Mouse (Mus musculus) cerebellum, adult 11 months (tissue): ENCODE measurements around the gene Knstrn.

Source experiments
- DNase-seq: peaks from one replicate; pipeline ENCODE4 v3.0.0; 2022

Knstrn gene

DNA sequence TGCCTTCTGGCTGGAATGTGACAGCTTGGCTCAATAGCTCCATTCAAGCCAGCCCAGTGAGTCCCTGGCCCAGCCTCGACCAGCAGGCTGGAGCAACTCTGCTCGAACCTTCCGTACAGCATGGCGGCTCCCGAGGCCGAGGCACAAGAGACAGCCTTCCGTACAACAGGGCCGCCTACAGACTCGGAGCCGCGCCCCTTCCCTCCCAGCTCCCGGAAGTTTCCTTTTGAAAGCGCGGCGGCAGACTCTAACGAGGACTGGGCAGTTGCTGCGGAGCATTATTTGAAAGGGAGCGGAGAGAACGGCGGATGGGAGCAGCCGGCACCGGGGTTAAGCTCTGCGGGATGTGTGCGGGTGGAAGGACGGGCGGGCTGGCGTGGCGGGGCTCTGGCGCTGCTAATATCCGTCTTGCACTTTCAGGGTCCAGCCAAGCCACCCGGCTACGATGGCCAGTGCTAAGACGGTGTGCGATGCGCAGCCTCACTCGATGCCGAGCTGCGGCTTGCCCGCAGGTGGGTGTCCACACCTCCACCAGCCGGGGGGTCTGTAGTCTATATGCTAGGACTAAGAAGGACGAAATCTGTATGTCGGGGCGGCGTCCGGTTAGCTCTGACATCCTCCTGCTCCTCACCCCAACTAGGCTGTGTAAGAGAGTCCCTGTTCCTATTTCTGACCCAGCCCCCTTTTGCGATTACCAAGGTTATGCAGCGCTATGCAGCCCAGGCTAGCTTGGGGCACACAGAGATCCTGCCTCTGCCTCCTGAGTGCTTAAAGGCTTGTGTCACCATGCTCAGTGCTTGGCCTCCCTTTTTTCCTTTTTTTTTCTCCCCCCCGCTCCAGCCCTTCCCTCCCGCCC, at the start of gene Knstrn:
Gene Knstrn (plus strand): TSS at position 23 of the 856 bp plus-strand sequence.
- peak; percentile 84 for DNase-seq

DNA sequence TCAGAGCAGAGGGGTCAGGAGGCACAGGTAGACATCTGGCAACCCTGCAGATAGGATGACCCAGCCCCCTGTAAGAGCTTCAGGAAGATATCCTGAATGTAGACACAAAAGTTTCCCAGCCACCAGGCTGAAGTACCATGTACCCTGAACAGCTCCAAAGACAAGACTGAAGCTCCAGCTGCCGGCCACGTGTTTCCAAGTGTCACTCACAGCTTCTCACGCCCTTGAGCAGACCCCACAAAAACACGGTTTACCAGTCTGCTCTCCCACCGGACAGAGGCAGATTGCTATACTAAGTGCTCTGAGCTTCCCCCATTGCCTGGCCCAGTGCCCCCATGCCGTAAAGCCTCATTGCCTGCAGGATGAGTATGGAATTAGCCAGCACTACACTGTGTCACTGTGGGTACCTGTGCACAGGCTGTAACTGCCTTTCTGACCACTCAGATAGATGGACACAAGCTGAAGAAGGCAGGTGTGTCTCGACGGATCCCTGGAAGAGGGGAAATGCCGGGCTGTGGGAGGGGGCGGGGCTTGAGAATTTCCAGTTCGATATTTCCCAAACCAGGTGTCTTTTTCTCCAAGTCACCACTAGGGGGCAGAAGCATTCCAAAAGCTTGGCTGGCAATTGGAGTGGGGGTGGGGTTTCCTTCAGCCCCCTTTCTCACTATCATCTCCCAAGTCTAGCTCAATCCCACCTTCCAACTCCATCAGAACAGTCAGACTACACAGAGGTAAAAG, 49.5 kb upstream of the Knstrn start:
- DNase-seq, result peak; percentile 65

DNA sequence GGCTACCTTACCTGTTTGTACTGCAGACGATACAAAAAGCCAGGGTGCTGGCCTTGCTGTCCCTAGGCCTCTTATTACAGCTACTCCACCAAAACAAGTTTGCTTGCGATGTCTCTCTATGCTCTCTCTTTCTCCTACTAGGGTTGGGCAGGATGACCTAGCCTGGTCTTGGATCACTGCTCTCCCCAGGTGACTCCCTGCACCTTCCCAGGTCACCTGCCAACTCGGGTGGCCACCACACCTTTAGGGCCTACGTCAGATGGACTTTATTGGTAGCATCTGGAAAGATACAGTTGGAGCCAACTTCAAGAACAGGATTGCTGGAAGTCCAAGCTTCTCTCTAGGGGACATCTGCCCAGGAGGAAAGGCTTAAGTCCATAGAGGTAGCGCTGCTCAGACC, 48.9 kb upstream of the Knstrn start:
- DNase-seq, result no peak

DNA sequence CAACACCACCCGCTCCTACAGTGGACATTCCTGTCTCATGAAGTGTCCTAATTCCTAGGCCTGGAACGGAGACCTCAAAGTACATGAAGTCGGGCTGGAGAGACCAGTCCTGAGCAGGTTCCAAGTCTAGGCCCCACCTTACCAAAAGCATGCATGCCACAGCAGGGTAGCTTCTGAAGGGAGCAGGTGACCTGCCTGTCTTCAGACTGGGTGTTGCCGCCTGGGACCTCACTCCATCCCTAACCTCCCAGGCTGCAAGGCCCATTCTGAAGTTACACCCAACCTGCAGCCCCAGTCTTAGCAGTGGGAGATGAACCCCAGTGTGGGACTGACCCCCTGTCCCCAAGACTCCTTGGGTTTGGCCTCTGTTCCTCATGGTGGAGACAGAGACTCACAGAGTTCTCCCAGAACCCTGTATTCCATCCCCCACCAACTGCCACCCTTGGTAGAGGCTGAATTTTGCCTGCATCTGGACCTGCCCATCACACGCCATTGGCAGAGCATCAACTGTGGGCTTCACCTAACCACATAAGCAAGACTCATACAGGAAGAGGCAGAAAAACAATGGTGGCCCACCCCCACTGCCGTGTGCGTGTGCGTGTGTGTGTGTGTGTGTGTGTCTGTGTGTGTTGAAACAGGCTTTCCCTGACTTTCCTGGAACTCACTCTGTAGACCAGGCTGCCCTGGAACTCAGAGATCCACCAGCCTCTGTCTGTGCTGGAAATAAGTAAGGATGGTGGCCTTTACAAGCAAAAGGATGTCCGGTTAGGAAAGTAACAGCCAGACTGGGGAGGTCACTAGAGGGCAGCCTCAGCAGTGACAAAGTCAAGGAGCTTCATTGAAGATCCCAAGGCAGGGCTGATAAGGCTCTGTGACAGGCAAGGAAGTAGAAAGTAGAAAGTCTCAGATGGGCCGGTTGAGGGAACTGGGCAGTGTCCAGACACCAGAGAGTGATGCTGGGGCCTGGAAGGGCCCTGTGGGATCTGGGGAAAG, 47.5 kb upstream of the Knstrn start:
- DNase-seq, result no peak

DNA sequence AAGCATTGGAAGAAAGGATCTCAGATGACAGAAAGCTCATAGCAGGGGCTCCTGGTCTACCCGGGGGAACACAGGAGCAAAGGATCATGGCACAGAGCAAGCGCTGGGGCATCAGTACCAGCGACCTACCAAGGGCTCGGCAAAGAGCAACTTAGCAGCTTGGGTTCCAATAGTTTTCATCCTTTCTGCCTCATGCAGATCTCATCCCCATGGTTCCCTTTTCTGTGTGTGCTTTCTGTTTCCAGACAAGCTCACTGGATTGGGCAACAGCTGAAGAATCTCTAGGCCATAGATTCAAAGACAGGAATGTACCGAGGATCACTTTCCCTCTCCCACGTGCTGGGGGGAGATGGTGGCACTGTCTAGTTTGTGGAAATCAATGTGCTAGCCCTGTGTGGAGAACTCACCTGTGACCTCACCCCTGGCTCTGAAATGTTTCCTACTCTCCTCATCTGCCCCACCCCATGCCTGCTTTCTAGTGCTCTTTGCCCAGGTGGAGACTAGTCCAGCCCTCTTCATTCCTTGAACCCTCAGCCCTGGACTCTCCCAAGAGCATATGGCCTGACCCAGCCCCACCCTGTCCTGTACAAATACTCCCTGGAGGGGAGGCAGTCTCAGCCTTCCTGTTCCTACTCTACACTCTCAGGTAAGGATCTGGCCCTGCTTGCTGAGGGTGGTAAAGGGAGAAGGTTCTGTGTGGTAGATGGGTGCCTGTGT, 41.5 kb upstream of the Knstrn start, which contains the start of gene Phgr1:
Gene Phgr1 (plus strand): TSS at position 612 of the 717 bp plus-strand sequence.
- no peak for DNase-seq

DNA sequence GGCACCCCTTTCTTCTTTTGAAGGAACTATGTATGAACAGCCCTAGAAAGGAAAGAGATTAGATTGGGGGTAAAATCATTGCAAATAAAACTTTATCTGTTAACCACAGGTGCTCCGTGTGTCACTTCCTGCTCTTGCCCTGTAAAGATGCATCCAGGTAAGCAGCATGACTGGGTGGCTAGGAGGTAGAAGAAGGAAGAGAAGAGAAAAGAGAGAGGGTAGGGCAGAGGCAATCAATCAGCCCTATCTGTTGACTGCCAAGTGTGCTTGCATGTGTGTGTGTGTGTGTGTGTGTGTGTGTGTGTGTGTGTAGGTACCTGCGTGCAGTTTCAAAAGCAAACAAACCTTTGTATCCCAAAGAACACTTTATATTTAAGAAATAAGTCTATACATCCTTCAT, 39.3 kb upstream of the Knstrn start:
- DNase-seq, result no peak

DNA sequence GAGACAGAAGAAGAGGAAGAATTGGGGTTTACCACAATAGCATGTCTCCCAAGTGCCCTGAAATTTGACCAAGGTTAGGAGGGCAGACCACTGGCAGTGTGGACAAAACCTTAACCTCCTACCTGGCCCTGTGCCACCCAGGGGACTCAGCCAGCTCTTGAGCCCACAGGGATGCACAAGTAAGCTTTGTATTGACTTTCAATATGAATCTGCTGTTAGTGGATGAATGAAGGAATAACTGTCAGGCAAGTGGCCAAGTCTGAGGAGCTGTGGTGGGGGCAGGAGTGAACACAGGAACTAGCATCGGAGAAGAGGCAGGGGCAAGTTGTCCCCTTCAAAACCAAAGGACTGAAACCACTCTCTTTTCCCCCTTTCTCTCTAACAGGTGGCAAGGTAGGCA, 38.4 kb upstream of the Knstrn start:
- peak; percentile 50 for DNase-seq

DNA sequence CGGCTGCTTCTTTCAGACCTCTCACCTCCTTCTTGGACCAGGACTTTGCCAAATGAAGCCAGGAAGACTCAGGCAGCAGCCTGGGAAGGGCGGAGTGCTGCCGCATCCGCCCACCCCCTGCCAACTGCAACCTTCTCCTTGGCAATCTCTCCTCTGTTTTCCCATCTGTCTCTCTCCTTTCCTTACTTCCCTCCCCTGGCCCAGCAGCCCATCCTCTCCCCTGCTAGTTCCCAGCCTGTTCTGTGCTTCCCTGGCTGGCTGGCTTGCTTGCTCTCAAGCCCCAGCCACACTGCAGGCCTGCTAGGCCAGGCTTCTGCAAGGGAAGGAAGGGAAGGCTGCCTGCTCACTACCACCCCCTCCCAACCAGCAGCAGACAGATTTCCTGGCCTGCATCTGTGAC, 38.0 kb upstream of the Knstrn start:
- DNase-seq, result peak; percentile 70

DNA sequence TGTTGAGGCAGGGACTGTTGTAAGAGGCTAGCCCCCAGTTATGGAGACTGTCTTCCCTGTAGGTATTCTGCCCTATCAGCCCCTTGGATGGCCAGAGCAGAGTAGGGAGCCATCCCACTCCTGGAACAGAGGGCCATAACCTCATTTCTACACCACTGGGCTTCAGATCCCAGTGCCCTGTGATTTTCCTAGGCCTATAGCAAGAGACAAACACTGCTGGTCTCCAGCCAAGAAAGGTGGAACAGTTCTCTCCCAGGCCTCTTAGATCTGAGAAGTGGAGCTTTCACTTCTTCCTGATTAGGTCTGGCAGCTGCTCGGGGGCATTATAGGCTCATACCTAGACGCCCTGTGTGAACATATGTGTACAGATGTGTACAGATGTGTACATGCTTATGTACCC, 37.5 kb upstream of the Knstrn start:
- DNase-seq, result peak; percentile 39

DNA sequence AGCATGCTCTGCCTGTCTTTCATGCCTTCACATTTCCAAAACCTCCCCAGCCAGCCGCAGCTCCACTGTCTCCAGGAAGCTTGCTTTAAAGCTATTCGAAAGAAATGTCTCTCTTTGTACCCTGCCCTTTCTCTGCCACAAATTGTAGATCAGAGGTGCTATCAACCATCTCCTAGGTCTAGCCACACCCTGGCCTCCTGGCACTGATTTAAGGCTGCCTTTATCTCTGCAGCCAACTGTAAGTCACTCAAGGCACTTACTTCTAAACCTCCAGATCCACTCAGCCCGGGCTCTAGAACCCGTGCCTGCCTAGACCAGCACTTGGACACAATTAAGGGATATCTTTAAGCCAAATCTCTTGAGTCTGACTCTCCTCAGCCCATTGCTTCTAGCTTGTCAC, 35.4 kb upstream of the Knstrn start:
- no peak for DNase-seq

DNA sequence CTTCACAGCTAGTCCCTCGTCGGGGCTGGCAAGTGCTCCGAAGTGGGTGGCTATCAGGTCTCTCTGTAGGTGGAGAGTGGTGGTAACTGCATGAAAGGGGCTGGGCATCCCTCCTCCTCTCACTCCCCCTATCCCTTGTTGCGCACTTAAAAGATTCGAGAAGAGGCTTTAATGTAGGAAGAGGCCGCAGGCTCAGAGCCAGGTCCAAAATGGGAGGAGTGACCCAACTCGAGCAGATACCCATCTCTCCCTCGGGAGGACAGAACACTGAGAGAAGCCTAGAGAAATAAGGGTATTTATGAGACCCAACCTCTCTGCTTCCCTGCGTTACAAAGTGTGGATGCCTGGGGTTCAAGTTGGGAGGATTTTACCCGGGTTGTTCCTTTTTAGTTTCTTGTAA, 34.7 kb upstream of the Knstrn start:
- peak; percentile 48 for DNase-seq

DNA sequence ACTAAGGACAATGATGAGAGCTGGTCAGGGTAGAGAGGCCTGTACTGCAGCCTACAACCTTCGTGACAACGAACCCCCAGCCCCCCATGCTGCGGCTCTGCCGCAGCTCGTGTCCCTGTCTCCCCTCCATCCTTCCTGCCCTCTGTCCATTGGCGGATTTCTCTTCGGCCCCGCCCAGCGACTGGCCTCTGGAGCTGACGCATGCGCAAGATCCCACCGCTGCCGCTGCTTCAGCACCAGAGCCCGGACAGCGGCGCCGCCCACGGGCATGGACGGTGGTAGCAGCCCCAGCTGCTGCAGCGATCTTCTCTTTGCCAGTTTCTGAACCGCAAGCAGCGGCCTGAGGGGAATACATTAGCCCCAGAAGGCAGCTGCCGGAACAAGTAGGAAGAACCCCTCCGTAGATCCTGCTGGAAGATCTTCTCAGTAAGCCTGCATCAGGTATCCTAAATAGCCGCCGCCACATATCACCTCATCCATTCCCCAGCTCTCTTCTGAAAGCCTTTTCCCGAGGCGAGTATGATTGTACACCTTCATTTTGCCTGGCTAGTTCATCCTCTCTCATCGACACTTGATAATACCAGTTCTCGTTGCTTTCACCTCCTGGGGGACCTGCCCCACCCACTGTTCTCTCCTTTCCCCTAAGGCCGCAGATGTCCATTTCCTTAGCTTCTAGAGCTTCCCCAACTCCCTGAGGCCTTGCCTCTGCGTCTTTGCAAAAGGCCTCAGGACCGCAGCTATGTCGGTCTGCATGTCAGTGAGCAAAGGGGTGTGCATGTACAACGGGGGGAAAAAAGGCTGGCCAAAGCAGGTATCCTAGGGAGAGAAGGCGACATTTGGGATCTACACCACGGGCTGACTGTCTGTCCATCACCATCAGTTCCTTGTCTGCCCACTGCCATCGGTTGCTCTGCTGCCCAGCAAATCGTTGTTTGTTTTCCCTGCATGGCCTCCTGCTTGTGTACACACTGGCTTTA, 34.0 kb upstream of the Knstrn start, which contains the start of gene Disp2:
Gene Disp2 (plus strand): TSS at position 216 of the 977 bp plus-strand sequence.
- DNase-seq, result peak; percentile 94

DNA sequence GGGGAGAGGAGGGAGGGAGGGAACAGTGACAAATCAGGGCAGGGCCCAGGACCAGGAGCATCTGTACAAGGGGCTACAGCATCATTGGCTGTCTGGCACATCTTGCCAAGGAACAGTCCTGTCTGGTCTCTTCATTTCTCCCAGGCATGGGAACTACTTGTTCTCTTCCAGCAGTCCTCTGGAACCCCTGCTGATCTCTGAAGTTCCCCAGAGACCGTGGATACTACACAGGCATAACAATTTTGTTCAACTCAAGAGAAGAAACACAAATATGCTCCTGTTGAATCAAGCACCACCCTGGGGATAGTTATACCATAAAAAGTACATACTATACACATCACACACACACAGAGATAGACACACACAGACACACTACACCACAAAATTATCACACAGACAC, 32.7 kb upstream of the Knstrn start:
- peak; percentile 4 for DNase-seq

DNA sequence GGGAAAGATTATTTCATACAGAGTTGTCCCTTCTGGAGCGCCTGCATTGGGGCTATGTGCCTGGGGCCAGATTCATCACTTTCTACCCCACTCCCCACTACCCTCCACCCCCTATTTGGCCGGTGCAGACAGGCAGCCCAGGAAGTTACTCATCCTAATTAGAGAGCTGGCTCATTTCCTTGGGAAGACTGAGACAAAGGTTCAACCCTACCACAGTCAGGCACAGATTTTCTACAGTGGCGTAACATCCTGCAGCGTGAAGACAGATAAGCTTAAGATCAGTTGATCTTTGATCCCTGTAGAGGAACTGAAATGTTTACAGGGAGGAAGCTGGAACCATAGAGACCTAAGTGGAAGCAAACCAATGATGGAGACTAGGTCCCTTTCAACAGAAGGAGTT, 31.5 kb upstream of the Knstrn start:
- peak; percentile 2 for DNase-seq

DNA sequence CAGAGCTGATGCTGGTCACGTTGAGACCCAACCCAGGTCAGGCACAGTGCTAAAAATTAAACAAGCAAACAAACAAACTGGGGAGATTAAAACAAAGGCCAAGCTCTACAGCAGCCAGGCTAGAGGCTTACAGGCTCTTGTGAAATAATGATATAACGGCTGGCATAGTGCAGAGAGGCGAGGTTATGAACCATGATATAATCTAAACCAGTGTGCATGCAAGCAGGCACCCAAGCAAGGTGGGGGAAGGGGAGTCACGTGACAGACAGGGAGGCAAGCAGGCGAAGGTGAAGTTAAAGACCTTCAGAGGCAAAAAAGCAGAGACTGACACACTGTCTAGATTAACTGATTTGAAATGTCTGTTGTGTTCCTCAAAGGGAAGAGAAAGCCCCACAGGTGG, 30.7 kb upstream of the Knstrn start:
- DNase-seq, result no peak

DNA sequence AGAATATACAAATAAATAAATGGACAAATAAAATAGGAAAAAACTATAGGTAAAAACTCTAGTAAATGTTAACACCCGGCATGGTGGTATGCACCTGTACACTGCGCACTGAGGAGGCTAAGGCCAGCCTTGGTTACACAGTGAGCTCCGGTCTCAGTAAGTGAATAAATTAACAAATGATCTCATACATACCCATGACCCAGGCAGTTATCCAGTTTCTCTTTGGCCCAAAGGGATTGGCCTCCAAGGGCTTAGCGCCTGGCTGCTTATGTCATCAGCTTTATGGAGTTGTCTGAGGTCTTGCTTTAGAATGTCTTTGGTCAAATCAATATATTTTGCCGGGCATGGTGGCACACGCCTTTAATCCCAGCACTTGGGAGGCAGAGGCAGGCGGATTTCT, 30.1 kb upstream of the Knstrn start:
- no peak for DNase-seq

DNA sequence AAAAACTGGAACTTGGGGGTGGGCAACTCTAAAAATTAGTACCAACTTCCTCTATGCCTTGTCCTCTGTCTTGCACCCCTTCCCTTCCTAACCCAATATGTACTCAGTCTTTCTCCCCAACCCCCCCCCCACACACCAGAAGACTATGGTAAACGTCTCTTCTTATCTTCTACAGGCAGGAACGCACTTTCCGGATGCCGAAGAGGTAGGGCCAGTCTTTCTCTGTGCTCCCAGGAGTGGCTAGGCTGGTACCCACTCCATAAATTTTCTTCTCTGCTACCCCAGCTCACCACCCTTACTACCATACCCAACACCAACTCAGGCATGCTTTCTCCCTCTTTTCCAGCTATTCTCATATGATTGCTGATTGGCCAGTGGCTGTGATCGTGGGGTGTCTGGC, 27.3 kb upstream of the Knstrn start:
- DNase-seq, result no peak

DNA sequence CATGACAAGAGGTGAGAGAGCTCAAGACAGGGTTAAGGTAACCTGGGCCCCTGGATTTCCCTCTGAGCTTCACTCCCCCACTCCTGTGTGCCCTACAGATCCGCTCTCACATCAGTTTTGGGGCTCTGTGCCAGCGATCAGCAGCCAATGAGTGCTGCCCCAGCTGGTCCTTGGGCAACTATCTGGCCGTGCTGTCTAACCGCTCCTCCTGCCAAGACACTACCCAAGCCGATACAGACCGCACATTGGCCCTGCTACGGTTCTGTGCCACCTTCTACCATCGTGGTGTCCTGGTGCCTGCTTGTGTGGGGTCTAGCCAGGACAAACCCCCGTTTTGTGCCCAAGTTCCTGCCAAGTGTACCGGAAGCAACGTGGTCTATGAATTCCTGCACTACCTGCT, 24.3 kb upstream of the Knstrn start:
- peak; percentile 81 for DNase-seq

DNA sequence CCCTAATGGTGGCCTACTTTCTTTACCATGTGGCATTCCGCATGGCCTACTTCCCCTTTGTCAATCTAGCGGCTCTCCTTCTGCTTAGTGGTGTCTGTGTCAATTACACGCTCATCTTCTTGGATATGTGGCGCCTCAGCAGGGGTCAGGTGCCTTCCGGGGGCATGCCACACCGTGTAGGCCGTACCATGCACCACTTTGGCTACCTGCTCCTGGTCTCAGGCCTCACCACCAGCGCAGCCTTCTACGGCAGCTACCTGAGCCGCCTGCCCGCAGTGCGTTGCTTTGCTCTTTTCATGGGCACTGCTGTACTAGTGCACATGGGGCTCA, 23.6 kb upstream of the Knstrn start:
- no peak for DNase-seq

DNA sequence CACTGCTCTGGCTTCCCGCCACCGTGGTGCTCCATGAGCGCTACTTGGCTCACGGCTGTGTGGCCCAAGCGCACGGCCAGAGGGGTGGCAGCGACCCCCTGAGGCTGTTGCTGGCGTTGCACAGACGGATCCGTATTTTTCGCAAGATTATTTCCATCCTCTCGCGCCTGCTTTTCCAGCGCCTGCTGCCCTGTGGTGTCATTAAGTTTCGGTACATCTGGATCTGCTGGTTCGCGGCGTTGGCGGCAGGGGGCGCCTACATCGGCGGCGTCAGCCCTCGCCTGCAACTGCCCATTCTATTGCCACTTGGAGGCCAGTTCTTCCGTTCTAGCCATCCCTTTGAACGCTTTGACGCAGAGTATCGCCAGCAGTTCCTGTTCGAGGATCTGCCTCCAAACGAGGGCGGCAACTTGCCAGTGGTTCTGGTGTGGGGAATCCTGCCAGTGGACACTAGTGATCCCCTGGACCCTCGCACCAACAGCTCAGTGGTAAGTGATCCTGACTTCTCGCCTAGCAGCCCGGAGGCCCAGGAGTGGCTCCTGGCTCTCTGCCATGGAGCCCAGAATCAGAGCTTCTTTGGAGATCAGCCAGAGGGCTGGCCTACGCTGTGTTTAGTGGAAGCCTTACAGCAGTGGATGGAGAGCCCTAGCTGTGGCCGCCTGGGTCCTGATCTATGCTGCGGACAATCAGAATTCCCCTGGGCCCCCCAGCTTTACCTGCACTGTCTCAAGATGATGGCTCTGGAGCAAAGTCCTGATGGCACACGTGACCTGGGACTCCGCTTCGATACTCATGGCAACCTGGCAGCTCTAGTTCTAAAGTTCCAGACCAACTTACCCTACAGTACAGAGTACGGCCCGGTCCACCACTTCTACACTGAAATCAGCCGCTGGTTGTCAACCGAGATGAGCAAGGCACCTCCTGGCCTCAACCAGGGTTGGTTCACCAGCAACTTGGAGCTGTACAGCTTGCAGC, 23.0 kb upstream of the Knstrn start:
- peak; percentile 86 for DNase-seq
